Mouse (Mus musculus): ENCODE measurements around the gene Rufy4. TPM values are rescaled to one million over a fixed set of nuclear protein-coding genes. Genes with fewer than 3 reads are reported as not detected.
"Not testable (repeated sequence)": the region's sequence is repeated elsewhere in the genome, so short reads cannot be mapped to it uniquely, and the experiment has no call there.

Rufy4 gene
- total RNA-seq, 2 experiments from 2014 or later = not detected

GRCm38 (mm10) chr1:74141781-74142180 lies 16.4 kb downstream of the Rufy4 start:
- DNase-seq (ENCODE audit: low spot score in 2 of 2) = no peak

- DNase-seq (ENCODE audit: low spot score in 2 of 2) = no peak
These were observed 24.0 kb downstream of the Rufy4 start for GRCm38 (mm10) chr1:74149106-74149885.

DNA sequence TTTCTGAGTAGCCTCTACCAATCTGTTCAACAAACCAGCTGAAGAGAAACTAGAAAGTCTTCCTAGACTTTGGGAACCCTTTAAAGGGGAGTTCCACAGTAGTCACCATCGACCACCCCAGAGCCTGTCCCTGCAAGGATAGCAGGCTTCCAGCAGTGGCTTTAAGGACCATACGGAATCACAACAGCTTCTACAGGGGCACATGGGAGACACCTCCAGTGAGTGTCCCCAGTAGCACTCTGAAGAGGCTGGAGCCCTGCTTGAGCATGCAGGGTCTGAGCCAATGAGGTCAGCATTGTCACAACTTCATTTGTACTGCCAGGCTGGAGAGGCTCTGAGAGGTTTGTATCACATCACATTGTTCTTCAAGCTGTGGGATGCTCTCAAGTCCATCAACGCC lies 24.8 kb downstream of the Rufy4 start:
- DNase-seq (ENCODE audit: low spot score in 2 of 2) = no peak

GRCm38 (mm10) chr1:74151091-74151490 lies 25.8 kb downstream of the Rufy4 start:
- no peak for DNase-seq (ENCODE audit: low spot score in 2 of 2)

GRCm38 (mm10) chr1:74153461-74154184 lies 28.3 kb downstream of the Rufy4 start, which contains the start of gene Cxcr2:
TSS of gene Cxcr2 (plus strand) at chr1:74153989.
- DNase-seq (ENCODE audit: low spot score in 2 of 2) = no peak

GRCm38 (mm10) chr1:74155435-74156012 lies 30.2 kb downstream of the Rufy4 start:
- no peak for DNase-seq (ENCODE audit: low spot score in 2 of 2)

DNA sequence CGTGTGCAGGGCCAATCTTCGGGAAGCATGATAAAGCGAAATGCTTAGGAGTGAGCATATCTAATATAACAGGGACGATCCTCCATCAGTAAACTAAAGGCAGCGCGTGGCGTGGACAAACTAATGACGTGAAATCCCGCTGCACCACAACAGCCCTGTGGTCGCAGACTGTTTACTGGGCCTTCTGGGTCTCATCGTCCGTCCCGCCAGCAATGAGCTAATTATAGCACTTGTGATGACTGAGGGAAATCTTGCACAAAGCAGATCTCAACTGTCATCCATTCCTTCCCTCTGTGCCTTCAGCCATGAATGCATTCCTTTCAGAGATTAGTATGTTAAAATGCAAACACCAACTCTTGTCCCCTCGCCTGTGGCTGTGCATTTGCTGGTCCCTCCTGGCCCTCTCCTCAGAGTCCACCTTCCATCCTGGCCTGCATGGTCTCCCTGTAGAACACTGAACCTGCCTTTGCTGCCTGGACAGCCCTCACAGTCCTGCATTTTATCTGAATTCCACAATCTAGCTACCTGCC lies 31.1 kb downstream of the Rufy4 start:
- no peak for DNase-seq (ENCODE audit: low spot score in 2 of 2)

GRCm38 (mm10) chr1:74159613-74160012 lies 34.3 kb downstream of the Rufy4 start:
- DNase-seq (ENCODE audit: low spot score in 2 of 2) = not testable (repeated sequence)

DNA sequence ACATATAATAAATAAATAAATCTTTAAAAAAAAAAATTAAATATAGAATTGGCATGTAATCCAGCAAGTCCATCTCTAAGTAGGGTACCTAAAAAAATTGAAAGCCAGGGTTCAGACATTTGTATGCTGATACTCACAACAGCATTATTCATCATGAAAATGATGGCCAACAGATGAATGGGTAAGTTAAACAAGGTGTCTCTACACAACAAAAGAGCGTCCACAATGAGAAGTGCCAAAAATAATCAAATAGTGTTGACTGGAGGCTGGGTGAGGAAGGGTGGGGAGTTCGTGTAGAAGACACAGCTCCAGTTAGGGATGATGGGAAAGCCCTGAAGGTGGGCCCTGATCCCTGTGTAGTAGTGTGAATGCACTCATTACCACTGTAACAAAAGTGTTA lies 34.7 kb downstream of the Rufy4 start:
- DNase-seq (ENCODE audit: low spot score in 2 of 2) = no peak

DNA sequence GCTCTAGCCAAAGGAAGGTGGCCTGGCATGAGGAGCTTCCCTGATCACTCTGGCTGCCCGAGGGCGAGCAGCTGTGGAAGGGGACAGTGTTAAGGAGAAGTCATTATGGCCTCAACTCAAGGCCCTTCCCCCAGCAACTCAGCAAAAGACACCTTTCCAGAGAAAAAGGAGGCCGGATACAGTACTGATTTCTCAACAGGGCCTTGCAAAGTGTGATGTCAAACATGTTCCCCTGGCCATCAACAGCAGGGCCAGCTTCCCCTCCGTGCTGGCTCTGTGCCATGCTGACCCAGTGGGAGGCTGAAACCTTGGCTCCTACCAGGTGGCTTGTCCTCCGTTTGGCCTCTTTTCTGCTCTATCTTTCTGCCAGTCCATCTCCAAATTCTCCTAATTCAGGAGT lies 41.8 kb downstream of the Rufy4 start:
- DNase-seq (ENCODE audit: low spot score in 2 of 2) = no peak

GRCm38 (mm10) chr1:74169721-74170120 lies 44.4 kb downstream of the Rufy4 start:
- no peak for DNase-seq (ENCODE audit: low spot score in 2 of 2)

- DNase-seq (ENCODE audit: low spot score in 2 of 2) = no peak
These were observed 47.4 kb downstream of the Rufy4 start for GRCm38 (mm10) chr1:74172722-74173121.

DNA sequence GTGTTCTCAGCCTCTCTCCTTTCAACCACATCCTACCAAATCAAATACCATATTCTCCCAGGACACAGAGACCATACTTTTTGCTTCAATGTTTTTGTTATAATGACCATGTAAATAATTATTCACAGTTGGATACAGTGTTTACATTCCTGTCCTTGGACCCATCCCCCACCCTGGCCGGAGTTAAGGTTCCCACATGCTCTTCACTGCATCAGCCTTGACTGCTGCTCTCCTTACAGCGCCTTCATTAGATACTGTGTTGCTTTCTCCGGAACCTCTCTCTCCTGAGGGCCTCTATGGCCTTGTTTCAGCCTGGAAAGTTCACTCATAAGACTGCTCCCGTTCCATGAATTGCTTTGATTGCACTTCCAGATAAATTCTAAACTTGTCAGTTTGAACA lies 50.4 kb downstream of the Rufy4 start:
- no peak for DNase-seq (ENCODE audit: low spot score in 2 of 2)

DNA sequence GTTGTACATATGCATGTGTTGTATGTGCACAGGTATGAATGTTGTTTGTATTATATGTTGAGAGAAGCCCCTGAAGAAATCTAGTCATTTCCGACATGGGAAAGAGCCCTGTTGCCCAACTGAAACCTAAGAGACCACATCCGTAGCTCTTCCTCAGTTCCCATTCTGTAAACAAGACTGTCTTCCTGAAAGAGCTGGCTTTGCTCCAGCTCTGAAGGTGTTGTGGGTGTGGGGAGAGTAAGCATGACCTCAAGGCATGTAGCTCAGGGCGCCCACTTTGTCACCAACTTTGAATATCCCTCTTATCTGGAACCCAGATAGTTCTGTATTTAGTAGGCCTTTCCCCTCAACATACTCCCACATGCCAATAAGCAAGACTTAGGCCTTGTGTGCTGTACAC lies 53.3 kb downstream of the Rufy4 start:
- no peak for DNase-seq (ENCODE audit: low spot score in 2 of 2)

- DNase-seq (ENCODE audit: low spot score in 2 of 2) = no peak
These were observed 54.5 kb downstream of the Rufy4 start for GRCm38 (mm10) chr1:74179624-74180408.

GRCm38 (mm10) chr1:74181462-74181861 lies 56.1 kb downstream of the Rufy4 start:
- DNase-seq (ENCODE audit: low spot score in 2 of 2) = no peak

GRCm38 (mm10) chr1:74183006-74183405 lies 57.7 kb downstream of the Rufy4 start:
- no peak for DNase-seq (ENCODE audit: low spot score in 2 of 2)

GRCm38 (mm10) chr1:74190471-74190870 lies 65.1 kb downstream of the Rufy4 start:
- no peak for DNase-seq (ENCODE audit: low spot score in 2 of 2)

GRCm38 (mm10) chr1:74192711-74193110 lies 67.4 kb downstream of the Rufy4 start:
- DNase-seq (ENCODE audit: low spot score in 2 of 2) = no peak

- DNase-seq (ENCODE audit: low spot score in 2 of 2) = no peak
These were observed 69.1 kb downstream of the Rufy4 start, which contains the start of gene Cxcr1 for GRCm38 (mm10) chr1:74194445-74194844. TSS of gene Cxcr1 (minus strand) at chr1:74194631.

- no peak for DNase-seq (ENCODE audit: low spot score in 2 of 2)
These were observed 70.6 kb downstream of the Rufy4 start for GRCm38 (mm10) chr1:74195961-74196360.

Measured in left cerebral cortex, adult 18-20 months (tissue).